Mouse (Mus musculus) cortical plate, adult 2 months (tissue): ENCODE measurements at regions not wholly inside any gene's neighbourhood (a gene's known extent, or its start where the extent isn't known, plus 50 kb on each side); places are given as distances from the start of the nearest gene placed in this dataset.

Experiments
- CTCF ChIP-seq: fragments of 200-500 bp; IDR thresholded peaks from 2 replicates; pipeline ENCODE4 v1.5.1; 2011; ENCODE audit warnings: mild to moderate bottlenecking, control low read depth, low read length; ENCODE audit not compliant: insufficient read depth; ENCODE audit errors: extremely low read depth
- POLR2A ChIP-seq: fragments of 200-500 bp; IDR thresholded peaks from 2 replicates; pipeline ENCODE4 v1.6.1; 2011; ENCODE audit warnings: mild to moderate bottlenecking, low read length, control low read depth; ENCODE audit not compliant: insufficient read depth; ENCODE audit errors: extremely low read depth

- TF ChIP-seq CTCF = no peak
- no peak for TF ChIP-seq POLR2A
Measured at GRCm38 (mm10) chr13:53717086-53717485, 244.2 kb upstream of the Msx2 start.
